Mouse (Mus musculus): ENCODE data around the gene Ifna1.
A peak's percentile ranks its signal among the peaks of the same experiment; 100 is the strongest.

DNA sequence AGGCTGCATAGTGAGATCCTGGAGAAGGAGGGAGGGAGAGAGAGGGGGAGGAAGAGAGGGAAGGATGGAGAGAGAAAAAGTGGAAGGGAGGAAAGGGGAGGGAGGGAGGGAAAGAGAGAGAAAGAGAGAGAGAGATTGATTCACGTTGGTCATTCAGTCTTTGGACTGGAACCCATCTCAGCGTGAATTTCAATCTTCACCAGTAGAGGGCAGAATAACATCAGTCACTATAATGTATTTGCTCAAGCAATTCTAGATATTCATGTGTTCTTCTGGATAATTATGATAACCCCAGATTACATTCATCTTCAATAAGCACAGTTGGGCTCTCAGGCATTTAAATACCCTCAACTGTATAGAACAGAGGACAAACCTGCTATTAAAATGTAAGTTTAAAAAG, 22.8 kb downstream of the Ifna1 start:
- TF ChIP-seq CTCF (IDR thresholded peaks at IDR 0.05; ENCODE audit: insufficient read depth, low read length) (peak; percentile 17; the same call in 1 of the 2 replicates), POLR2A (IDR thresholded peaks at IDR 0.05; ENCODE audit: borderline replicate concordance, extremely low read depth, low read depth, low read length) (no peak)
